Mouse (Mus musculus): ENCODE results near the gene Xxylt1. TPM values are rescaled to one million over a fixed set of nuclear protein-coding genes. Genes with fewer than 3 reads are reported as not detected.
"Not testable (repeated sequence)": the region's sequence is repeated elsewhere in the genome, so short reads cannot be mapped to it uniquely, and the experiment has no call there.

The Xxylt1 gene
- polyA plus RNA-seq, 1 experiment from 2014 or later = 9.7 TPM

GRCm38 (mm10) chr16:31007582-31007981, 73.7 kb downstream of the Xxylt1 start:
- no peak overlapping the region for H3K27ac ChIP-seq (ENCODE audit: low read length)
- no peak overlapping the region for H3K9ac ChIP-seq (replicated peaks; ENCODE audit: low read depth, low read length)
- no peaks in the 10 kb centered on the region for H3K36me3 ChIP-seq (ENCODE audit: control insufficient read depth, insufficient read depth)
- no peaks in the 10 kb centered on the region for H3K9me3 ChIP-seq (ENCODE audit: control insufficient read depth, low read length)
- peaks cover 18% of the 10 kb centered on the region for H3K4me1 ChIP-seq (replicated peaks; ENCODE audit: control insufficient read depth, insufficient read depth, low read length)
- no peak for ATAC-seq
- no peak overlapping the region for H3K4me2 ChIP-seq (ENCODE audit: low read length)
- H3K4me3 ChIP-seq (replicated peaks; ENCODE audit: low read length) = no peak overlapping the region
- 94% methylated on average over 12 of the region's 12 CpGs for WGBS
- H3K27me3 ChIP-seq (replicated peaks; ENCODE audit: control insufficient read depth, insufficient read depth, low read length) = no peaks in the 10 kb centered on the region

- H3K4me1 ChIP-seq (replicated peaks; ENCODE audit: control insufficient read depth, insufficient read depth, low read length) = peaks cover 24% of the 10 kb centered on the region
- no peak overlapping the region for H3K27ac ChIP-seq (ENCODE audit: low read length)
- H3K4me2 ChIP-seq (ENCODE audit: low read length) = no peak overlapping the region
- H3K9me3 ChIP-seq (ENCODE audit: control insufficient read depth, low read length) = no peaks in the 10 kb centered on the region
- no peak overlapping the region for H3K9ac ChIP-seq (replicated peaks; ENCODE audit: low read depth, low read length)
- WGBS = 64% methylated on average over 7 of the region's 7 CpGs
- no peak for ATAC-seq
- H3K27me3 ChIP-seq (replicated peaks; ENCODE audit: control insufficient read depth, insufficient read depth, low read length) = no peaks in the 10 kb centered on the region
- H3K36me3 ChIP-seq (ENCODE audit: control insufficient read depth, insufficient read depth) = no peaks in the 10 kb centered on the region
- no peak overlapping the region for H3K4me3 ChIP-seq (replicated peaks; ENCODE audit: low read length)
Observed at GRCm38 (mm10) chr16:31005693-31006092, 75.5 kb downstream of the Xxylt1 start.

GRCm38 (mm10) chr16:31004321-31004682, 76.9 kb downstream of the Xxylt1 start:
- 31% methylated on average over 2 of the region's 2 CpGs for WGBS
- no peak overlapping the region for H3K9ac ChIP-seq (replicated peaks; ENCODE audit: low read depth, low read length)
- H3K9me3 ChIP-seq (ENCODE audit: control insufficient read depth, low read length) = no peaks in the 10 kb centered on the region
- H3K36me3 ChIP-seq (ENCODE audit: control insufficient read depth, insufficient read depth) = no peaks in the 10 kb centered on the region
- H3K27me3 ChIP-seq (replicated peaks; ENCODE audit: control insufficient read depth, insufficient read depth, low read length) = no peaks in the 10 kb centered on the region
- ATAC-seq = no peak
- H3K4me1 ChIP-seq (replicated peaks; ENCODE audit: control insufficient read depth, insufficient read depth, low read length) = peaks cover 24% of the 10 kb centered on the region
- no peak overlapping the region for H3K27ac ChIP-seq (ENCODE audit: low read length)
- H3K4me2 ChIP-seq (ENCODE audit: low read length) = no peak overlapping the region
- H3K4me3 ChIP-seq (replicated peaks; ENCODE audit: low read length) = no peak overlapping the region

- peaks cover 24% of the 10 kb centered on the region for H3K4me1 ChIP-seq (replicated peaks; ENCODE audit: control insufficient read depth, insufficient read depth, low read length)
- 0 out of 2 replicates have a peak, but pooled peaks have one; percentile 18 for ATAC-seq
Observed at GRCm38 (mm10) chr16:31003592-31004320, 77.5 kb downstream of the Xxylt1 start.

GRCm38 (mm10) chr16:31002926-31003325, 78.3 kb downstream of the Xxylt1 start:
- Histone ChIP-seq H3K9me3 (ENCODE audit: control insufficient read depth, low read length) (no peaks in the 10 kb centered on the region), H3K4me1 (replicated peaks; ENCODE audit: control insufficient read depth, insufficient read depth, low read length) (peaks cover 26% of the 10 kb centered on the region), H3K36me3 (ENCODE audit: control insufficient read depth, insufficient read depth) (no peaks in the 10 kb centered on the region), H3K4me3 (replicated peaks; ENCODE audit: low read length) (no peak overlapping the region), H3K4me2 (ENCODE audit: low read length) (no peak overlapping the region), H3K27me3 (replicated peaks; ENCODE audit: control insufficient read depth, insufficient read depth, low read length) (no peaks in the 10 kb centered on the region), H3K27ac (ENCODE audit: low read length) (no peak overlapping the region), H3K9ac (replicated peaks; ENCODE audit: low read depth, low read length) (no peak overlapping the region; the same call in 1 of the 2 replicates)
- peak; percentile 59 for ATAC-seq
- WGBS = 39% methylated on average over 6 of the region's 6 CpGs

More at GRCm38 (mm10) chr16:31003592-31004320, 77.5 kb downstream of the Xxylt1 start:
- H3K9ac ChIP-seq (replicated peaks; ENCODE audit: low read depth, low read length); H3K9me3 ChIP-seq (ENCODE audit: control insufficient read depth, low read length); H3K27me3 ChIP-seq (replicated peaks; ENCODE audit: control insufficient read depth, insufficient read depth, low read length); H3K27ac ChIP-seq (ENCODE audit: low read length); H3K4me3 ChIP-seq (replicated peaks; ENCODE audit: low read length); H3K36me3 ChIP-seq (ENCODE audit: control insufficient read depth, insufficient read depth): not testable (repeated sequence)
- WGBS = 7% methylated on average over 10 of the region's 10 CpGs
- peak overlapping the region; percentile 27 for H3K4me2 ChIP-seq (ENCODE audit: low read length)

- Histone ChIP-seq H3K9ac (replicated peaks; ENCODE audit: low read depth, low read length) (no peak overlapping the region), H3K27me3 (replicated peaks; ENCODE audit: control insufficient read depth, insufficient read depth, low read length) (no peaks in the 10 kb centered on the region), H3K4me2 (ENCODE audit: low read length) (no peak overlapping the region), H3K9me3 (ENCODE audit: control insufficient read depth, low read length) (no peaks in the 10 kb centered on the region), H3K4me3 (replicated peaks; ENCODE audit: low read length) (no peak overlapping the region), H3K27ac (ENCODE audit: low read length) (no peak overlapping the region), H3K36me3 (ENCODE audit: control insufficient read depth, insufficient read depth) (no peaks in the 10 kb centered on the region), H3K4me1 (replicated peaks; ENCODE audit: control insufficient read depth, insufficient read depth, low read length) (peaks cover 30% of the 10 kb centered on the region)
- ATAC-seq = no peak; the same call in 1 of the 2 replicates
- WGBS = 75% methylated on average over 6 of the region's 6 CpGs
Observed at GRCm38 (mm10) chr16:31002117-31002516, 79.1 kb downstream of the Xxylt1 start.

- Histone ChIP-seq H3K27ac (ENCODE audit: low read length) (no peak overlapping the region), H3K36me3 (ENCODE audit: control insufficient read depth, insufficient read depth) (no peaks in the 10 kb centered on the region), H3K4me1 (replicated peaks; ENCODE audit: control insufficient read depth, insufficient read depth, low read length) (peaks cover 27% of the 10 kb centered on the region), H3K27me3 (replicated peaks; ENCODE audit: control insufficient read depth, insufficient read depth, low read length) (no peaks in the 10 kb centered on the region), H3K4me2 (ENCODE audit: low read length) (no peak overlapping the region), H3K9me3 (ENCODE audit: control insufficient read depth, low read length) (no peaks in the 10 kb centered on the region), H3K4me3 (replicated peaks; ENCODE audit: low read length) (no peak overlapping the region), H3K9ac (replicated peaks; ENCODE audit: low read depth, low read length) (no peak overlapping the region)
- WGBS = 72% methylated on average over 2 of the region's 2 CpGs
- no peak for ATAC-seq
Observed at GRCm38 (mm10) chr16:30998711-30999110, 82.5 kb downstream of the Xxylt1 start.

- Histone ChIP-seq H3K4me1 (replicated peaks; ENCODE audit: control insufficient read depth, insufficient read depth, low read length) (peaks cover 21% of the 10 kb centered on the region), H3K9ac (replicated peaks; ENCODE audit: low read depth, low read length) (no peak overlapping the region), H3K4me3 (replicated peaks; ENCODE audit: low read length) (no peak overlapping the region), H3K4me2 (ENCODE audit: low read length) (no peak overlapping the region), H3K27ac (ENCODE audit: low read length) (no peak overlapping the region), H3K27me3 (replicated peaks; ENCODE audit: control insufficient read depth, insufficient read depth, low read length) (no peaks in the 10 kb centered on the region), H3K9me3 (ENCODE audit: control insufficient read depth, low read length) (no peaks in the 10 kb centered on the region), H3K36me3 (ENCODE audit: control insufficient read depth, insufficient read depth) (no peaks in the 10 kb centered on the region)
- no peak for ATAC-seq
- WGBS = 70% methylated on average over 2 of the region's 2 CpGs
Observed at GRCm38 (mm10) chr16:30998048-30998447, 83.2 kb downstream of the Xxylt1 start.

- H3K27me3 ChIP-seq (replicated peaks; ENCODE audit: control insufficient read depth, insufficient read depth, low read length) = no peaks in the 10 kb centered on the region
- H3K36me3 ChIP-seq (ENCODE audit: control insufficient read depth, insufficient read depth) = no peaks in the 10 kb centered on the region
- WGBS = 75% methylated on average over 4 of the region's 5 CpGs
- H3K4me1 ChIP-seq (replicated peaks; ENCODE audit: control insufficient read depth, insufficient read depth, low read length) = peaks cover 18% of the 10 kb centered on the region; the same call in 1 of the 2 replicates
- ATAC-seq = no peak
- no peak overlapping the region for H3K27ac ChIP-seq (ENCODE audit: low read length)
- H3K4me3 ChIP-seq (replicated peaks; ENCODE audit: low read length) = no peak overlapping the region
- H3K4me2 ChIP-seq (ENCODE audit: low read length) = no peak overlapping the region
- H3K9me3 ChIP-seq (ENCODE audit: control insufficient read depth, low read length) = no peaks in the 10 kb centered on the region
- no peak overlapping the region for H3K9ac ChIP-seq (replicated peaks; ENCODE audit: low read depth, low read length)
Observed at GRCm38 (mm10) chr16:30995446-30995845, 85.8 kb downstream of the Xxylt1 start.
